Mouse (Mus musculus) lung, embryonic 14.5 days (tissue): ENCODE data around the gene Hist1h4d. TPM values are rescaled to one million over a fixed set of nuclear protein-coding genes. Genes with fewer than 3 reads are reported as not detected.
"Not testable (repeated sequence)": the region's sequence is repeated elsewhere in the genome, so short reads cannot be mapped to it uniquely, and the experiment has no call there.

Experiments used
- ATAC-seq: fragments of 200-750 bp; cut with Nextera tagmentation; 2 replicates; pipeline ENCODE4 v1.8.0; 2017; ENCODE audit warnings: mild to moderate bottlenecking, moderate TSS enrichment, moderate library complexity; ENCODE audit not compliant: insufficient read depth
- DNase-seq: peaks from one replicate; pipeline ENCODE4 v3.0.0-alpha.2; 2015
- H3K27ac ChIP-seq: fragments of 300-500 bp; sonication (generic); 2 replicates; pipeline ENCODE4 v1.5.1; 2014; ENCODE audit warnings: low read depth, mild to moderate bottlenecking, moderate library complexity
- H3K27me3 ChIP-seq: fragments of 300-500 bp; sonication (generic); 2 replicates; pipeline ENCODE4 v1.6.1; 2014; ENCODE audit warnings: low read length, control low read depth; ENCODE audit not compliant: insufficient read depth
- H3K36me3 ChIP-seq: fragments of 300-500 bp; sonication (generic); 2 replicates; pipeline ENCODE4 v1.6.1; 2014; ENCODE audit warnings: control low read depth; ENCODE audit not compliant: insufficient read depth
- H3K4me1 ChIP-seq: fragments of 300-500 bp; sonication (generic); 2 replicates; pipeline ENCODE4 v1.6.1; 2014; ENCODE audit warnings: antibody characterized with exemption, control low read depth; ENCODE audit not compliant: insufficient read depth
- H3K4me2 ChIP-seq: fragments of 300-500 bp; sonication (generic); 2 replicates; pipeline ENCODE4 v1.6.1; 2014; ENCODE audit warnings: mild to moderate bottlenecking
- H3K4me3 ChIP-seq: fragments of 300-500 bp; sonication (generic); 2 replicates; pipeline ENCODE4 v1.5.1; 2014; ENCODE audit warnings: low read depth, low read length
- H3K9ac ChIP-seq: fragments of 300-500 bp; sonication (generic); 2 replicates; pipeline ENCODE4 v1.6.1; 2014
- H3K9me3 ChIP-seq: fragments of 300-500 bp; sonication (generic); 2 replicates; pipeline ENCODE4 v1.6.1; 2016; ENCODE audit warnings: low read depth, low read length, control low read depth
- CTCF ChIP-seq: IDR thresholded peaks from 2 replicates; pipeline ENCODE4 v1.5.1; 2016; ENCODE audit warnings: antibody characterized with exemption, low read depth
- WGBS: fragments of 180-500 bp; shearing (Covaris S2); extraction: QIAGEN DNeasy Blood & Tissue Kit; methylation state at CpG from one replicate; pipeline ENCODE4 v1.1.7; 2014; 5-methylcytosine and 5-hydroxymethylcytosine counted together
- polyA plus RNA-seq: library from polyadenylated mRNA; unstranded; fragments of >200 nt; fragmentation: Nextera tagmentation; extraction: Ambion mirVana; gene quantifications from 2 replicates; pipeline ENCODE4 v1.2.1, GENCODE M21; 2014

Gene Hist1h4d
- polyA plus RNA-seq, 1 experiment from 2014 or later = 144 TPM

DNA sequence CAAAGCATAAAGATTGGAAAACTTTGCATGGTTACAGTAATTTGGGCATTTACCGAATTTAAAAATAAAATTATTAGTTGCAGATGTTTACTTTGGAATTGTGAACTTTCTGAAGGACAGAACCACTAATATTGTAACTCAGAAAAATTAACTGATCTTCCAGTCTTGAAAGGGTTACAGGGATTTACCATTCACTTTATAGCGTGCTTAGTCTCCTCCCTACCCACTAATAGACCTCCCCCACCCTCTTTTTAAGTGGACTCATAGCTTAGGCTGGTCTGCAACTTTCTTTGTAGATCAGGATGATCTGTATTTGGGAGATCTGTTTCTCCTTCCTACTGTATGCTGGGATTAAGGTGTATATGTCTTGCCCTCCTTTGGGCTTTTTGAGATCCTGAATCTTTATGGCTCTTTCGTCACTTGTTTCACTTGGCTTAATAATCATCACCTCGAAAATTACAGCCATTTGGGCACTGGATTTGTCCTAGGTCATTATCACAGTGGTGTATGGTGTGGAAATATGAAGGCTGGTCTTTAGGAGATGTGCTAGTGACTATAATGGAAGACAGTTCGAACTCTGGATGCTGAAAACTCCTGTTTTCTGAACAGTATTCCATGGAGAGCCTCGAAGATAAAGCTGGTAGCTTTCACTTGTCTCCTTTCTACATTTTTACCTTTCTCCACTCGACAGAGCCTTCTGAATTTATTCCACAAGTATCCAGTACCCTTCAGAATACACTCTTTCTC is 45.1 kb upstream of the Hist1h4d start:
- peak overlapping the region; percentile 63 for H3K4me2 ChIP-seq
- DNase-seq (peak; percentile 64), ATAC-seq (no peak)
- no peaks in the 10 kb centered on the region for H3K9me3 ChIP-seq
- peak overlapping the region; percentile 75 for H3K9ac ChIP-seq
- no peaks in the 10 kb centered on the region for H3K36me3 ChIP-seq
- peak overlapping the region; percentile 99 for H3K27ac ChIP-seq
- 11% methylated on average over 7 of the region's 7 CpGs for WGBS
- H3K4me3 ChIP-seq = peak overlapping the region; percentile 53
- TF ChIP-seq CTCF = no peak
- no peaks in the 10 kb centered on the region for H3K27me3 ChIP-seq
- H3K4me1 ChIP-seq = peaks cover 13% of the 10 kb centered on the region; the same call in 1 of the 2 replicates

DNA sequence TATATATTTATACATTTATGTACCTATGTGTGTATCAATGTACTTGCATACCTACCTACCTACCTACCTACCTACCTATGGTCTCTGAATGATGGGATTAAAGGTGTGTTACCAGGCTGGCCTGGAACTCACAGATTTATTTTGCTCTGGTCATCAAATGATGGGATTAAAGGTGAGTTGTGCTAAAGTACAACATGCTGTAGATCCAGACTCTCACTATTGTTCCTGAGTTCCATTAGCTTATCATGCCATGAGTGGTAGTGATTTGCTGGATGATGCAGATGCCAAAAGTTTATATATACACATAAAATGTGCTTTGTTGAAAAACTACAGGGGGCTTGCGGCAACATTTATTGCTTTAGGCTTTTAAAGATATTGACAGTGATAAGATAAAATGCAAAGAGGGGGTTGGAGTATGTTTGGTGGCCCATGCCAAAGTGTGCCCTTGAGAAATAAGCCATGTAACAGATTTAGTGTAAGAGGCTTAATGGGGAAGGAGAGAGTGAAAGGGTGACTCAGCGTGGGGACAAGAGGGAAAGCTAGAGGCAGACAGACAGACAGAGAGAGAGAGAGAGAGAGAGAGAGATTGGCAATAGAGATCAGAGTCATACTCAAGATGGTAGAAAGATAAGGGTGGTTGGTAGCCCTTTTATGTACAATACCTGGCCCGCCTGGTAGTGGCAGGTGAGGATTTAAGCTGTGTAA is 44.2 kb upstream of the Hist1h4d start:
- H3K9me3 ChIP-seq = no peaks in the 10 kb centered on the region
- DNase-seq (no peak), ATAC-seq (no peak)
- no peak for TF ChIP-seq CTCF
- peak overlapping the region; percentile 63 for H3K4me2 ChIP-seq
- H3K27me3 ChIP-seq = no peaks in the 10 kb centered on the region
- no peaks in the 10 kb centered on the region for H3K36me3 ChIP-seq
- H3K9ac ChIP-seq = peak overlapping the region; percentile 75
- H3K4me3 ChIP-seq = peak overlapping the region; percentile 53
- H3K27ac ChIP-seq = peak overlapping the region; percentile 99; the same call in 1 of the 2 replicates
- peaks cover 13% of the 10 kb centered on the region; the same call in 1 of the 2 replicates for H3K4me1 ChIP-seq
- 59% methylated on average over 3 of the region's 3 CpGs for WGBS

GRCm38 (mm10) chr13:23538249-23538648 is 43.1 kb upstream of the Hist1h4d start:
- DNase-seq (no peak), ATAC-seq (no peak)
- WGBS = 76% methylated on average over 5 of the region's 5 CpGs
- Histone ChIP-seq H3K4me1 (0 out of 2 replicates have a peak, but pooled peaks cover 3% of the 10 kb centered on the region), H3K4me3 (no peak overlapping the region), H3K4me2 (no peak overlapping the region), H3K27me3 (no peaks in the 10 kb centered on the region), H3K27ac (no peak overlapping the region), H3K9ac (no peak overlapping the region), H3K36me3 (no peaks in the 10 kb centered on the region), H3K9me3 (no peaks in the 10 kb centered on the region)
- no peak for TF ChIP-seq CTCF

GRCm38 (mm10) chr13:23539821-23540220 is 41.6 kb upstream of the Hist1h4d start:
- not testable (repeated sequence) for H3K36me3 ChIP-seq, H3K27me3 ChIP-seq, H3K9me3 ChIP-seq, H3K9ac ChIP-seq, H3K4me2 ChIP-seq, H3K27ac ChIP-seq, ATAC-seq, DNase-seq, H3K4me1 ChIP-seq, H3K4me3 ChIP-seq
- 71% methylated on average over 1 of the region's 1 CpGs for WGBS

DNA sequence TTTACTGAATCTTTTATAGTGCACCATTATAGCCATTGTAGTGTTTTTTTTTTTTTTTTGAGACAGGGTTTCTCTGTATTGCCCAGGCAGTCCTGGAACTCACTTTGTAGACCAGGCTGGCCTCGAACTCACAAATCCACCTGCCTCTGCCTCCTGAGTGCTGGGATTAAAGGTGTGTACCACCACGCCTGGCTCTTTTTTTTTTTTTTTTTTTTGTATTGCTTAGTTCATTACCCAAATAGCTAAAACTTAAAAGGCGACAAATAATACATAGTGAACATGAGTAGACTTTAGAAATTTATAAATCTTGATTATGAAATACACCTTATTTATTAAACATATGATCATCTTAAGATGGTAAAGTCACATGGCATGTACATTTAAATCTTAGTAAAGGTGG is 39.9 kb upstream of the Hist1h4d start:
- Histone ChIP-seq H3K4me2 (peak overlapping the region; percentile 86), H3K36me3 (no peaks in the 10 kb centered on the region), H3K9me3 (no peaks in the 10 kb centered on the region), H3K4me1 (0 out of 2 replicates have a peak, but pooled peaks cover 3% of the 10 kb centered on the region), H3K27ac (no peak overlapping the region), H3K27me3 (no peaks in the 10 kb centered on the region), H3K9ac (no peak overlapping the region; the same call in 1 of the 2 replicates), H3K4me3 (no peak overlapping the region)
- 80% methylated on average over 3 of the region's 3 CpGs for WGBS
- DNase-seq (no peak), ATAC-seq (no peak)
- TF ChIP-seq CTCF = no peak

DNA sequence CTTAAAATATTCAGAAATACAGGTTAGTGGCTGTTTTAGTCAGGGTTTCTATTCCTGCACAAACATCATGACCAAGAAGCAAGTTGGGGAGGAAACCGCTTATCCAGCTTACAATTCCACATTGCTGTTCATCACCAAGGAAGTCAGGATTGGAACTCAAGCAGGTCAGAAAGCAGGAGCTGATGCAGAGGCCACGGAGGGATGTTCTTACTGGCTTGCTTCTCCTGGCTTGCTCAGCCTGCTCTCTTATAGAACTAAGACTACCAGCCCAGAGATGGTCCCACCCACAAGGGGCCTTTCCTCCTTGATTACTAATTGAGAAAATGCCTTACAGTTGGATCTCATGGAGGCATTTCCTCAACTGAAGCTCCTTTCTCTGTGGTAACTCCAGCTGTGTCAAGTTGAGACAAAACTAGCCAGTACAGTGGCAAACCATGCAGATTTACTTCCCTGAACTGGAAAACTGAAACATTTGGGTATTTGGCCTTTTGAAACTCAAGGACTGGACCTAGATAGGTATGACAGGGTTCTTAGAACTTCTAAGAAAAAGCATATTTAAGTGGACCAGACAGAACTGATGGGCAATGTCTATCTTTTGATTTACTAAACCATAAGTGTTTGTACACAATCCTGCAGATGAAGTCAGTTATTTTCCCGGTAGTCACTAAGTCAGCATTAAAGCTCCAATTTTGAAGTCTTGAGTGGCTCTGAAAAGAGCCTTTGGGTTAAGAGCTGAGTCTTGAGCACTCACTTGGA is 39.0 kb upstream of the Hist1h4d start:
- H3K9me3 ChIP-seq, ATAC-seq, H3K4me1 ChIP-seq, H3K36me3 ChIP-seq, H3K27me3 ChIP-seq, DNase-seq: not testable (repeated sequence)
- Histone ChIP-seq H3K4me3 (peak overlapping the region; percentile 44), H3K9ac (peak overlapping the region; percentile 66), H3K27ac (peak overlapping the region; percentile 91), H3K4me2 (peak overlapping the region; percentile 86)
- WGBS = 4% methylated on average over 3 of the region's 3 CpGs

GRCm38 (mm10) chr13:23542999-23543607 is 38.3 kb upstream of the Hist1h4d start, which contains the start of gene Hist1h2bh:
Gene Hist1h2bh, minus strand, starts transcription at chr13:23543392.
- H3K4me3 ChIP-seq = peak within 1 kb of the TSS; percentile 44
- not testable (repeated sequence) for H3K36me3 ChIP-seq, H3K9me3 ChIP-seq, H3K4me1 ChIP-seq, H3K27me3 ChIP-seq
- H3K9ac ChIP-seq = peak within 1 kb of the TSS; percentile 66
- DNase-seq (peak; percentile 96), ATAC-seq (peak; percentile 95)
- peak within 1 kb of the TSS; percentile 86 for H3K4me2 ChIP-seq
- peak within 1 kb of the TSS; percentile 96 for H3K27ac ChIP-seq
- 0% methylated on average over 27 of the region's 42 CpGs for WGBS
